Mouse (Mus musculus): ENCODE results near the gene Akna. TPM values are rescaled to one million over a fixed set of nuclear protein-coding genes. Genes with fewer than 3 reads are reported as not detected.

Akna gene
- total and polyA plus RNA-seq, 2 experiments = 1.0 to 1.6 TPM

GRCm38 (mm10) chr4:63385253-63385652 lies 17.9 kb downstream of the Akna start:
- DNase-seq (ENCODE audit: extremely low read depth, low read depth, low spot score) = no peak
- no peaks in the 10 kb centered on the region for H3K79me2 ChIP-seq (ENCODE audit: control insufficient read depth, insufficient read depth, low read length)
- H3K4me3 ChIP-seq (ENCODE audit: insufficient read depth, low read depth, low read length) = no peak overlapping the region
- no peak overlapping the region for H3K27ac ChIP-seq (replicated peaks; ENCODE audit: insufficient read depth, low read depth, low read length)
- no peak overlapping the region for H3K9ac ChIP-seq (ENCODE audit: low read depth, low read length)
- H3K36me3 ChIP-seq (ENCODE audit: control insufficient read depth, insufficient read depth, low read length) = no peaks in the 10 kb centered on the region
- H3K27me3 ChIP-seq (ENCODE audit: control insufficient read depth, insufficient read depth, low read length) = no peaks in the 10 kb centered on the region
- WGBS = 87% methylated on average over 3 of the region's 3 CpGs
- no peaks in the 10 kb centered on the region for H3K4me1 ChIP-seq (ENCODE audit: control insufficient read depth, insufficient read depth, low read length)
- TF ChIP-seq CTCF (IDR thresholded peaks at IDR 0.05; ENCODE audit: low read depth, low read length) = no peak
- TF ChIP-seq POLR2A (IDR thresholded peaks at IDR 0.05; ENCODE audit: extremely low read depth, insufficient read depth, low read length) = no peak

GRCm38 (mm10) chr4:63384262-63384661 lies 18.9 kb downstream of the Akna start:
- no peaks in the 10 kb centered on the region for H3K36me3 ChIP-seq (ENCODE audit: control insufficient read depth, insufficient read depth, low read length)
- no peak overlapping the region for H3K27ac ChIP-seq (replicated peaks; ENCODE audit: insufficient read depth, low read depth, low read length)
- H3K79me2 ChIP-seq (ENCODE audit: control insufficient read depth, insufficient read depth, low read length) = no peaks in the 10 kb centered on the region
- no peak for TF ChIP-seq CTCF (IDR thresholded peaks at IDR 0.05; ENCODE audit: low read depth, low read length)
- TF ChIP-seq POLR2A (IDR thresholded peaks at IDR 0.05; ENCODE audit: extremely low read depth, insufficient read depth, low read length) = no peak
- 97% methylated on average over 4 of the region's 4 CpGs for WGBS
- no peak overlapping the region for H3K9ac ChIP-seq (ENCODE audit: low read depth, low read length)
- no peaks in the 10 kb centered on the region for H3K4me1 ChIP-seq (ENCODE audit: control insufficient read depth, insufficient read depth, low read length)
- no peak overlapping the region for H3K4me3 ChIP-seq (ENCODE audit: insufficient read depth, low read depth, low read length)
- no peaks in the 10 kb centered on the region for H3K27me3 ChIP-seq (ENCODE audit: control insufficient read depth, insufficient read depth, low read length)
- no peak for DNase-seq (ENCODE audit: extremely low read depth, low read depth, low spot score)

GRCm38 (mm10) chr4:63383474-63383873 lies 19.7 kb downstream of the Akna start:
- no peaks in the 10 kb centered on the region for H3K36me3 ChIP-seq (ENCODE audit: control insufficient read depth, insufficient read depth, low read length)
- no peak for DNase-seq (ENCODE audit: extremely low read depth, low read depth, low spot score)
- WGBS = 89% methylated on average over 12 of the region's 12 CpGs
- TF ChIP-seq CTCF (IDR thresholded peaks at IDR 0.05; ENCODE audit: low read depth, low read length) = no peak
- no peak for TF ChIP-seq POLR2A (IDR thresholded peaks at IDR 0.05; ENCODE audit: extremely low read depth, insufficient read depth, low read length)
- H3K27ac ChIP-seq (replicated peaks; ENCODE audit: insufficient read depth, low read depth, low read length) = no peak overlapping the region
- H3K4me1 ChIP-seq (ENCODE audit: control insufficient read depth, insufficient read depth, low read length) = no peaks in the 10 kb centered on the region
- no peak overlapping the region for H3K9ac ChIP-seq (ENCODE audit: low read depth, low read length)
- no peak overlapping the region for H3K4me3 ChIP-seq (ENCODE audit: insufficient read depth, low read depth, low read length)
- no peaks in the 10 kb centered on the region for H3K27me3 ChIP-seq (ENCODE audit: control insufficient read depth, insufficient read depth, low read length)
- no peaks in the 10 kb centered on the region for H3K79me2 ChIP-seq (ENCODE audit: control insufficient read depth, insufficient read depth, low read length)

- 90% methylated on average over 4 of the region's 4 CpGs for WGBS
- no peaks in the 10 kb centered on the region for H3K36me3 ChIP-seq (ENCODE audit: control insufficient read depth, insufficient read depth, low read length)
- no peak overlapping the region for H3K4me3 ChIP-seq (ENCODE audit: insufficient read depth, low read depth, low read length)
- H3K79me2 ChIP-seq (ENCODE audit: control insufficient read depth, insufficient read depth, low read length) = no peaks in the 10 kb centered on the region
- H3K27ac ChIP-seq (replicated peaks; ENCODE audit: insufficient read depth, low read depth, low read length) = no peak overlapping the region
- no peak for DNase-seq (ENCODE audit: extremely low read depth, low read depth, low spot score)
- TF ChIP-seq CTCF (IDR thresholded peaks at IDR 0.05; ENCODE audit: low read depth, low read length) (no peak), POLR2A (IDR thresholded peaks at IDR 0.05; ENCODE audit: extremely low read depth, insufficient read depth, low read length) (no peak)
- no peak overlapping the region for H3K9ac ChIP-seq (ENCODE audit: low read depth, low read length)
- H3K4me1 ChIP-seq (ENCODE audit: control insufficient read depth, insufficient read depth, low read length) = no peaks in the 10 kb centered on the region
- no peaks in the 10 kb centered on the region for H3K27me3 ChIP-seq (ENCODE audit: control insufficient read depth, insufficient read depth, low read length)
These were observed 20.3 kb downstream of the Akna start for GRCm38 (mm10) chr4:63382676-63383369.

- DNase-seq (ENCODE audit: extremely low read depth, low read depth, low spot score) = no peak
- no peak overlapping the region for H3K9ac ChIP-seq (ENCODE audit: low read depth, low read length)
- 71% methylated on average over 7 of the region's 7 CpGs for WGBS
- no peaks in the 10 kb centered on the region for H3K79me2 ChIP-seq (ENCODE audit: control insufficient read depth, insufficient read depth, low read length)
- H3K4me1 ChIP-seq (ENCODE audit: control insufficient read depth, insufficient read depth, low read length) = no peaks in the 10 kb centered on the region
- H3K4me3 ChIP-seq (ENCODE audit: insufficient read depth, low read depth, low read length) = no peak overlapping the region
- no peak for TF ChIP-seq POLR2A (IDR thresholded peaks at IDR 0.05; ENCODE audit: extremely low read depth, insufficient read depth, low read length)
- 0 out of 2 replicates have a peak, but pooled peaks have one; percentile 9 for TF ChIP-seq CTCF (IDR thresholded peaks at IDR 0.05; ENCODE audit: low read depth, low read length)
- no peaks in the 10 kb centered on the region for H3K36me3 ChIP-seq (ENCODE audit: control insufficient read depth, insufficient read depth, low read length)
- no peak overlapping the region for H3K27ac ChIP-seq (replicated peaks; ENCODE audit: insufficient read depth, low read depth, low read length)
- no peaks in the 10 kb centered on the region for H3K27me3 ChIP-seq (ENCODE audit: control insufficient read depth, insufficient read depth, low read length)
These were observed 25.7 kb downstream of the Akna start for GRCm38 (mm10) chr4:63377483-63377882.

- no peak overlapping the region for H3K9ac ChIP-seq (ENCODE audit: low read depth, low read length)
- no peak overlapping the region for H3K27ac ChIP-seq (replicated peaks; ENCODE audit: insufficient read depth, low read depth, low read length)
- TF ChIP-seq POLR2A (IDR thresholded peaks at IDR 0.05; ENCODE audit: extremely low read depth, insufficient read depth, low read length) = no peak
- TF ChIP-seq CTCF (IDR thresholded peaks at IDR 0.05; ENCODE audit: low read depth, low read length) = no peak
- no peaks in the 10 kb centered on the region for H3K79me2 ChIP-seq (ENCODE audit: control insufficient read depth, insufficient read depth, low read length)
- no peak overlapping the region for H3K4me3 ChIP-seq (ENCODE audit: insufficient read depth, low read depth, low read length)
- H3K4me1 ChIP-seq (ENCODE audit: control insufficient read depth, insufficient read depth, low read length) = no peaks in the 10 kb centered on the region
- 71% methylated on average over 1 of the region's 1 CpGs for WGBS
- no peak for DNase-seq (ENCODE audit: extremely low read depth, low read depth, low spot score)
- no peaks in the 10 kb centered on the region for H3K36me3 ChIP-seq (ENCODE audit: control insufficient read depth, insufficient read depth, low read length)
- no peaks in the 10 kb centered on the region for H3K27me3 ChIP-seq (ENCODE audit: control insufficient read depth, insufficient read depth, low read length)
These were observed 27.8 kb downstream of the Akna start for GRCm38 (mm10) chr4:63375367-63375766.
